ENCODE assay signal across 11 mouse cellular contexts in the genomic region with DNA sequence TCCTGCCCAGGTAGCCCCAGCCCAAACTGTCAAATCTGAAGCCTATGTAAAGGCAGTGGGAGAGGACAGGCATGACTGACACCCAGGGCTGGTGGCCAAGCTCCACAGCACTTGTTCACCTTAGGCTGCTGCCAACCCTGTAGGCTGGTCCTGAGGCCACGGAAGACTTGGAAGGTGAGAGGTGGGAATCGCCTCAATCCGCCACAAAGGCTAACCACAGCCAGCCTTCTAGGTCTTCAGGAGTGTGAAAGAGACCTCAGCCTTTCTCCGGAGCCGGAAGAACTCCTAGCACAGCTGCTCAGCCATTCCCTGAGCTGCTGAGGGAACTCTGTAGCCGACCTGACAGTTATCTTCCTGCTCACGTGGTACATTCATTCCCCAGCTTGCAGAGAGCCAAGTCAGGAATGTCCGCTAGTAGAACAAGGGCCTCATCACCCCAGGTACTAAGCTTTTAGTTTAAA.
DNase-seq lines count a peak whose midpoint lies in the region; ATAC-seq and TF ChIP-seq lines count a peak whose summit lies in the region.
"Had no signal": no experiment of that assay in that cellular context is flagged by ENCODE, and none has a peak within 500 bp of the region (broad histone marks: within the 10 kb centered on the region; RNA-seq: fewer than 3 reads in every experiment).

No protein-coding gene starts in this region.

- peaks cover 3% of the 10 kb centered on the region; the same call in 1 of the 2 replicates for H3K4me1 ChIP-seq in spleen, adult 2 months (ENCODE audit: control insufficient read depth, insufficient read depth, insufficient read length)
- H3K4me1 ChIP-seq: lung, embryonic 15.5 days had no signal

- 29% methylated on average over 8 of the region's 8 CpGs for WGBS in spleen, adult 2 months

- no peaks in the 10 kb centered on the region for H3K27me3 ChIP-seq in spleen, adult 2 months (ENCODE audit: control insufficient read depth, insufficient read depth, low read length)
- H3K27me3 ChIP-seq: lung, embryonic 15.5 days had no signal

- no peak for DNase-seq in spleen, adult 2 months (ENCODE audit: low read depth in 1 of 2, low spot score in 2 of 2)
- no peak for DNase-seq in spleen, postnatal 14 days (ENCODE audit: low spot score in 2 of 2)
- peak; percentile 20 for DNase-seq in T-cell, adult 2 months (ENCODE audit: low spot score)
- DNase-seq in thymus, postnatal 25 days = peak; percentile 56
- no peak for DNase-seq in layer of hippocampus, adult 8-10 months (ENCODE audit: low spot score in 2 of 2)
- DNase-seq in lung, postnatal 25 days (ENCODE audit: low spot score) = no peak
- DNase-seq: gastrocnemius, postnatal 25 days had no signal

- TF ChIP-seq CTCF in spleen, adult 2 months (IDR thresholded peaks at IDR 0.05; ENCODE audit: extremely low read depth, insufficient read depth, insufficient read length, insufficient replicate concordance) = no peak

- no peaks in the 10 kb centered on the region for H3K36me3 ChIP-seq in spleen, adult 2 months (ENCODE audit: control insufficient read depth, insufficient read depth, low read length)
- H3K36me3 ChIP-seq: lung, embryonic 15.5 days had no signal

- TF ChIP-seq POLR2A in spleen, adult 2 months (IDR thresholded peaks at IDR 0.05; ENCODE audit: low read depth, low read length) = no peak

- ATAC-seq in inflammation-experienced regulatory T-cells, adult 6 months = peak; percentile 50
- ATAC-seq: intestine, embryonic 16.5 days had no signal

- peak overlapping the region; percentile 48; the same call in 1 of the 2 replicates for H3K4me3 ChIP-seq in spleen, adult 2 months (ENCODE audit: extremely low read depth, insufficient read depth, insufficient read length)
- H3K4me3 ChIP-seq: left cerebral cortex, adult 2 months; lung, embryonic 15.5 days had no signal

- H3K27ac ChIP-seq in spleen, adult 2 months (ENCODE audit: insufficient read depth, low read length) = no peak overlapping the region
- H3K27ac ChIP-seq: left cerebral cortex, adult 2 months; lung, embryonic 15.5 days had no signal

Comparison
In these comparisons a context has a peak if more than half of its experiments do, and no peak if none do; other contexts are left out.
1. DNase-seq: peak in T-cell, adult 2 months (single experiment) and thymus, postnatal 25 days (single experiment); none in spleen, adult 2 months (0 of 2), spleen, postnatal 14 days (0 of 2), layer of hippocampus, adult 8-10 months (0 of 2) and lung, postnatal 25 days (single experiment).